Mouse (Mus musculus) bone marrow macrophage, adult 2 months (primary cell): ENCODE data around the gene Limk1.

Experiments used
- CTCF ChIP-seq: IDR thresholded peaks from 2 replicates; pipeline ENCODE4 v1.5.1; 2012; ENCODE audit warnings: low read depth, mild to moderate bottlenecking, low read length, moderate library complexity
- POLR2A ChIP-seq: IDR thresholded peaks from 2 replicates; pipeline ENCODE4 v1.6.1; 2012; ENCODE audit warnings: mild to moderate bottlenecking, low read depth, low read length, borderline replicate concordance

GRCm38 (mm10) chr5:134647394-134647793 lies 41.0 kb downstream of the Limk1 start:
- TF ChIP-seq CTCF (no peak), POLR2A (no peak)
